In genomic region chr4:58330864-58331638, GRCm38 (mm10) we compare ENCODE assay signal across 15 mouse cellular contexts. TPM values are rescaled to one million over a fixed set of nuclear protein-coding genes. Genes with fewer than 3 reads are reported as not detected.
DNase-seq lines count a peak whose midpoint lies in the region; ATAC-seq and TF ChIP-seq lines count a peak whose summit lies in the region.
"Had no signal": no experiment of that assay in that cellular context is flagged by ENCODE, and none has a peak within 500 bp of the region (broad histone marks: within the 10 kb centered on the region; RNA-seq: fewer than 3 reads in every experiment).

No protein-coding gene starts in this region.

- H3K4me3 ChIP-seq in limb, embryonic 10.5 days: no peak overlapping the region
- H3K4me3 ChIP-seq in hindbrain, embryonic 14.5 days (replicated peaks; ENCODE audit: low read length): no peak overlapping the region
- H3K4me3 ChIP-seq in thymus, adult 2 months (ENCODE audit: control insufficient read depth, insufficient read depth, low read length): no peak overlapping the region
- H3K4me3 ChIP-seq: forebrain, embryonic 10.5 days; heart, adult 2 months had no signal

- H3K9me3 ChIP-seq in limb, embryonic 10.5 days (replicated peaks): no peaks in the 10 kb centered on the region
- no peaks in the 10 kb centered on the region for H3K9me3 ChIP-seq in hindbrain, embryonic 14.5 days (ENCODE audit: control insufficient read depth, low read length)
- H3K9me3 ChIP-seq: forebrain, embryonic 10.5 days had no signal

- no peak for TF ChIP-seq CTCF in thymus, adult 2 months (IDR thresholded peaks at IDR 0.05; ENCODE audit: borderline replicate concordance, control insufficient read depth, extremely low read depth, insufficient read depth, low read length, poor library complexity)

- peaks cover 11% of the 10 kb centered on the region; the same call in 1 of the 2 replicates for H3K4me1 ChIP-seq in limb, embryonic 10.5 days
- no peaks in the 10 kb centered on the region for H3K4me1 ChIP-seq in hindbrain, embryonic 14.5 days (replicated peaks; ENCODE audit: control insufficient read depth, insufficient read depth, low read length)
- no peaks in the 10 kb centered on the region for H3K4me1 ChIP-seq in thymus, adult 2 months (replicated peaks; ENCODE audit: control insufficient read depth, insufficient read depth, low read length)

- H3K27me3 ChIP-seq in limb, embryonic 10.5 days (ENCODE audit: low read depth, poor library complexity, severe bottlenecking): no peaks in the 10 kb centered on the region
- no peaks in the 10 kb centered on the region for H3K27me3 ChIP-seq in hindbrain, embryonic 14.5 days (ENCODE audit: control insufficient read depth, insufficient read depth, low read length)
- no peaks in the 10 kb centered on the region for H3K27me3 ChIP-seq in thymus, adult 2 months (ENCODE audit: control insufficient read depth, insufficient read depth, low read length)
- H3K27me3 ChIP-seq: Patski had no signal

- DNase-seq in heart, adult 11 months: peak; percentile 95
- DNase-seq in heart, postnatal 10 days: no peak
- peak; percentile 91 for DNase-seq in 3T3-L1 (ENCODE audit: low read depth, low spot score)
- DNase-seq in embryo, embryonic 11 days: peak; percentile 54
- peak; percentile 62 for DNase-seq in limb, embryonic 10.5 days (ENCODE audit: low spot score)
- no peak for DNase-seq in testis, postnatal 14 days (ENCODE audit: low spot score)
- no peak for DNase-seq in hindbrain, embryonic 14.5 days (ENCODE audit: low spot score)
- no peak for DNase-seq in thymus, adult 2 months
- DNase-seq: cerebellum, adult 9-11 months; thymus, postnatal 36 days had no signal

- no peak for ATAC-seq in hindbrain, embryonic 14.5 days (ENCODE audit: low FRiP score)
- ATAC-seq: CD4-positive, CD25-positive, alpha-beta regulatory T cell, adult 4 months; hindbrain, postnatal 0 days; Patski had no signal

- peak overlapping the region; percentile 40; the same call in 1 of the 2 replicates for H3K27ac ChIP-seq in limb, embryonic 10.5 days
- no peak overlapping the region for H3K27ac ChIP-seq in hindbrain, embryonic 14.5 days
- no peak overlapping the region for H3K27ac ChIP-seq in thymus, adult 2 months (ENCODE audit: control insufficient read depth, insufficient read depth, low read length)
- H3K27ac ChIP-seq: forebrain, embryonic 10.5 days; heart, adult 2 months; hindbrain, postnatal 0 days had no signal

- H3K36me3 ChIP-seq in limb, embryonic 10.5 days: no peaks in the 10 kb centered on the region
- no peaks in the 10 kb centered on the region for H3K36me3 ChIP-seq in hindbrain, embryonic 14.5 days (replicated peaks; ENCODE audit: control insufficient read depth, insufficient read depth)
- H3K36me3 ChIP-seq in thymus, adult 2 months (ENCODE audit: control insufficient read depth, insufficient read depth, low read length): no peaks in the 10 kb centered on the region
- H3K36me3 ChIP-seq: forebrain, embryonic 10.5 days had no signal

- intact Hi-C loops in heart, postnatal 10 days (cut with DNase I): no loop called here

- no peak overlapping the region for H3K9ac ChIP-seq in hindbrain, embryonic 14.5 days

- 80% methylated on average over 10 of the region's 10 CpGs for WGBS in limb, embryonic 10.5 days
- WGBS in hindbrain, embryonic 14.5 days: 94% methylated on average over 10 of the region's 10 CpGs
- 94% methylated on average over 10 of the region's 10 CpGs for WGBS in thymus, adult 2 months

- TF ChIP-seq POLR2A in thymus, adult 2 months (IDR thresholded peaks at IDR 0.05; ENCODE audit: control insufficient read depth, extremely low read depth, insufficient read depth, low read length, poor library complexity): no peak

- H3K4me2 ChIP-seq in hindbrain, embryonic 14.5 days (replicated peaks): no peak overlapping the region

RNA-seq across cellular contexts. Expression of gene Musk, which starts 45.3 kb away (rescaled TPM):
- total RNA-seq in heart, postnatal 10 days (2021): under 1 TPM; 0.40 to 0.93 TPM
- polyA plus RNA-seq in limb, embryonic 10.5 days (2016; fragmentation: Nextera tagmentation; extraction: Ambion mirVana): 0.26 TPM in 1 of 2 replicates, not detected in the other
- 0.05 TPM in 1 of 2 replicates, not detected in the other for polyA plus RNA-seq in hindbrain, embryonic 14.5 days (2014; fragmentation: Nextera tagmentation; extraction: Ambion mirVana)
- polyA plus RNA-seq in thymus, adult 2 months (2012; rRNA removed): 0.39 and 0.45 TPM in 2 replicates
- polyA plus RNA-seq: CD4-positive, CD25-positive, alpha-beta regulatory T cell, adult 4 months; Patski had no signal

Comparison
In these comparisons a context has a peak if more than half of its experiments do, and no peak if none do; other contexts are left out.
1. DNase-seq: peak in heart, adult 11 months (single experiment), 3T3-L1 (single experiment), embryo, embryonic 11 days (single experiment) and limb, embryonic 10.5 days (single experiment); none in heart, postnatal 10 days (0 of 2), testis, postnatal 14 days (single experiment), hindbrain, embryonic 14.5 days (single experiment) and thymus, adult 2 months (single experiment).